Mouse (Mus musculus) frontal cortex, adult 2 months (tissue): ENCODE measurements around the gene Cog6. TPM values are rescaled to one million over a fixed set of nuclear protein-coding genes. Genes with fewer than 3 reads are reported as not detected.
A peak's percentile ranks its signal among the peaks of the same experiment; 100 is the strongest.
"Not testable (repeated sequence)": the region's sequence is repeated elsewhere in the genome, so short reads cannot be mapped to it uniquely, and the experiment has no call there.

ENCODE experiments used
- DNase-seq, 2 experiments: peaks; one replicate each; pipeline ENCODE4 v3.0.0; 2022; ENCODE audit warnings: low spot score in 1 of 2; ENCODE audit errors: extremely low spot score in 1 of 2
- polyA plus RNA-seq: library from polyadenylated mRNA; depleted of rRNA; stranded (reverse); fragments of >200 nt; gene quantifications from 2 replicates; pipeline ENCODE4 v1.2.3, GENCODE M21; 2012

The Cog6 gene
- polyA plus RNA-seq, 1 experiment: 41.1 TPM

- DNase-seq: peak in 1 of 2 experiments; percentile 40
These were observed 16.4 kb upstream of the Cog6 start for GRCm38 (mm10) chr3:53033448-53033847.

GRCm38 (mm10) chr3:53032432-53032831 lies 15.4 kb upstream of the Cog6 start:
- no peak for DNase-seq

- DNase-seq: no peak
These were observed 14.5 kb upstream of the Cog6 start for GRCm38 (mm10) chr3:53031586-53031985.

- peak in 1 of 2 experiments; percentile 87 for DNase-seq
These were observed 12.0 kb upstream of the Cog6 start for GRCm38 (mm10) chr3:53029046-53029445.

GRCm38 (mm10) chr3:53027333-53027732 lies 10.3 kb upstream of the Cog6 start:
- DNase-seq: no peak

- no peak for DNase-seq
These were observed 9.6 kb downstream of the Cog6 start for GRCm38 (mm10) chr3:53007411-53007810.

- peak; percentile 31 to 73 for DNase-seq
These were observed 12.5 kb downstream of the Cog6 start for GRCm38 (mm10) chr3:53004406-53005114.

- no peak for DNase-seq
These were observed 15.0 kb downstream of the Cog6 start for GRCm38 (mm10) chr3:53002076-53002475.

- DNase-seq: no peak
These were observed 17.0 kb downstream of the Cog6 start for GRCm38 (mm10) chr3:52999996-53000395.

GRCm38 (mm10) chr3:52999016-52999744 lies 17.9 kb downstream of the Cog6 start:
- DNase-seq: no peak

- no peak for DNase-seq
These were observed 19.7 kb downstream of the Cog6 start for GRCm38 (mm10) chr3:52997381-52997780.

- peak in 1 of 2 experiments; percentile 35 for DNase-seq
These were observed 20.4 kb downstream of the Cog6 start for GRCm38 (mm10) chr3:52996635-52997034.

GRCm38 (mm10) chr3:52994666-52995065 lies 22.4 kb downstream of the Cog6 start:
- DNase-seq: peak in 1 of 2 experiments; percentile 31

- no peak for DNase-seq
These were observed 23.7 kb downstream of the Cog6 start for GRCm38 (mm10) chr3:52993296-52993695.

- peak in 1 of 2 experiments; percentile 27 for DNase-seq
These were observed 26.8 kb downstream of the Cog6 start for GRCm38 (mm10) chr3:52990041-52990737.

GRCm38 (mm10) chr3:52985508-52985941 lies 31.5 kb downstream of the Cog6 start:
- DNase-seq: not testable (repeated sequence)

GRCm38 (mm10) chr3:52983772-52984171 lies 33.3 kb downstream of the Cog6 start:
- peak; percentile 25 to 61 for DNase-seq

- DNase-seq: no peak
These were observed 34.0 kb downstream of the Cog6 start for GRCm38 (mm10) chr3:52982993-52983392.

- DNase-seq: peak in 1 of 2 experiments; percentile 79
These were observed 42.1 kb downstream of the Cog6 start for GRCm38 (mm10) chr3:52974674-52975556.

GRCm38 (mm10) chr3:52972916-52973315 lies 44.1 kb downstream of the Cog6 start:
- no peak for DNase-seq
